Mouse (Mus musculus): ENCODE measurements at regions not wholly inside any gene's neighbourhood (a gene's known extent, or its start where the extent isn't known, plus 50 kb on each side); places are given as distances from the start of the nearest gene placed in this dataset.

DNA sequence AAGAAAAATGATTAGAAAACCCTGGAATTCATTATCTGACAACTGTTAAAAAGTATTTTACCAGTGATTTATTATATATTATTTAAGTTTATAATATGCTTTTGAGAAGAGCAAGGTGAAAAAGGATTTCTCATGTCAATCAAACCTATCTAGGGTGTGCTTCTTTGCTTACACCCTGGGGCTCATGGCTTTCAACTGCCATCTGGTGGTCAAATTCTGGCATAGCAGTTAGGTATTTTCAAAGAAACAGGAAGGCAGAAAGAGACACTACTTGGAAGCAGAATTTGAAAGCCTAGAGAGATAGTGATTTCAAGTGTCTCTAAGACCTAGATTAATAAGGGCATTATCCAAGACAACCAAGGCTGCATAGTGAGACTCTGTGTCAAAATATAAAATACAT lies 167.8 kb upstream of the Amot start:
- peak in 1 of 2 experiments; percentile 12 for DNase-seq (ENCODE audit: low spot score in 2 of 2)

DNA sequence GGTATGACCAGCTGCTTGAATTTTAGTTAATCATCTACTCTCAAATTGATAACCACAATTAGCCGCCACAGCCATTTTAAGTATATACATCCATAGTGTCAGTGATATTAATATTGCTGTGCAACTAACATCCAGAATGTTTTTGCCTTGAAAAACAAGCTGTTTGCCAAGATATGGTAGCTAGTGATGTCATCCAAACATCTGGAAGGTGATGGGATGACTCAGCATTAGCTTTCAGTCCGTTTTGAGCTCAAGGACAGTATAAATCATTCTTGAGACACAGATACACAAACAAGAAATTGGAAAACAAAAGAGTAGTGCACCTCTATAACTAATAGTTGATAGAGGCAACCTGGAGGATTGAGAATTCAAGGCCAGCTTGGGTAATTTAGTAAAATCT lies 146.7 kb upstream of the Amot start:
- no peak for DNase-seq (ENCODE audit: low spot score in 2 of 2)

DNA sequence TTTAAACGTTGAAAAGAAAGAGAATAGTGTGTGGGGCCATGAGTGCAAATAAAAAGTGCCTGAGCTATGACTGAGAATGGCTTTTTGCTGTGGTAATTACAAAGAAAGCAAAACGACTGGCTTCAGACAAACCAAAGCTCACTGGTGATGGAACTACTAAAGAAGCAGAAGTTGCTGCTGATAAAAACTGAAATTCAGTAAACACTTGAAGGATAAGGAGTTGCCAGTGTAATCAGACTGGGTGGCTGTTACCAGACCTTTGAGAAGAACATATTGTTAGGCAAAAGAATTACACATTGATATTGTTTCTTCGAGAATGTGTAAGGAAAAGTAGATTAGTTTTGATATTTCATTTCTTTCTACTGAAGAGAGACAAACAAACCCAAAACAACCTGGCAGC lies 114.7 kb upstream of the Amot start:
- no peak for DNase-seq (ENCODE audit: low spot score in 2 of 2)

DNA sequence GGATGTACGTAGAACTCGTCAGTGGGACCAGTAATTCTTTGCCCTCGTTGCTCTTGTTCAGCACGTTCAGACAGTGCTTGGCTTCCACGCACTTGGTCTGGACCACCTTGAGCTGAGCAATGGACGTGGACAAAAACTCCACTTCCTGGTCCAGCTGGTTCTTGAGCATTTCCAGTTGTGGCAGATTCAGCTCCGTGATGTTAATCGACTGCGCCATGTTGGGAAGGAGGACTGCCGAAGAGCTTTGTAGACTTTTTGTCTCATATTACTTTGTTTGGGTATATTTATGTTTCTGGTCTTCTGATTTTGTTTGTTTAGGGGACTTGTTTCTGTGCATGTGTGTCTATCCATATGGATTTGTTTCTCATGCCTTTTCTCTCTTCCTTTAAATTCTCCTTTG lies 97.1 kb upstream of the Amot start:
- no peak for DNase-seq (ENCODE audit: low spot score in 2 of 2)

DNA sequence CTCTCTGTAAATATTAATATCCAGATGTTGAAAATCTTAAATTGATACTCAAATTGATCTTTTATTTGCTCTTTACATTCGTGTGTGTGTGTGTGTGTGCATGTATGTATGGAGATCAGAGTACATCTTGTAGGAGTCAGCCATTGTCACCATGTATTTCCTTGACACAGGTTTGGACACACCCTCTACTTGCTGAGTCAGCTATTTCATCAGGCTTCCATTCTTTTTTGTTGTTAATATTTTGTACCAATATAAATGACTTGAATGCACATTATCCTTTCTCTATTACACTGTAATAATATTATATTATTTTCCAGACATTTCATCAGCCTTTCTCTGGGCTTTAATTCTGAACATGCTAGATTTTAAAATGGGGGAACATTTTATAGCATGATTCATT lies 85.8 kb upstream of the Amot start:
- no peak for DNase-seq (ENCODE audit: low spot score in 2 of 2)

DNA sequence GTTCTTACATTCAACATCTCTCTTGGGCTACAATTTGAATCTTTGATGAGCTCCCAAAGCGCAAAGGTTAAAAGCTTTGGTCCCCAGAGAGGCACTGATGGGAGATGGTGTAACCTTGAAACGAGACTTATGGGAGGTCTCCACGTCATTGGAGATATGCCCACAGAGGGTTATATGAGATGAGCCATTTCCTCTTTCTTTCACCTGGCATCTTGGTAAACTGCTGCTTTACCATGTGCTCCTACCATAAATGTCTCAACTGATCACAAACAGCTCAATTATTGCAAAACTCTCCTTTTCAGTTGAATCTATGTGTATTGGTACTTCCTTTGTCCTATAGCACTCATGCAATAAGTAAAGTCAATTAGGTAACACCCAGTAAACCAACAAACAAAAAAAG lies 62.5 kb upstream of the Amot start:
- DNase-seq (ENCODE audit: low spot score in 2 of 2): no peak

DNA sequence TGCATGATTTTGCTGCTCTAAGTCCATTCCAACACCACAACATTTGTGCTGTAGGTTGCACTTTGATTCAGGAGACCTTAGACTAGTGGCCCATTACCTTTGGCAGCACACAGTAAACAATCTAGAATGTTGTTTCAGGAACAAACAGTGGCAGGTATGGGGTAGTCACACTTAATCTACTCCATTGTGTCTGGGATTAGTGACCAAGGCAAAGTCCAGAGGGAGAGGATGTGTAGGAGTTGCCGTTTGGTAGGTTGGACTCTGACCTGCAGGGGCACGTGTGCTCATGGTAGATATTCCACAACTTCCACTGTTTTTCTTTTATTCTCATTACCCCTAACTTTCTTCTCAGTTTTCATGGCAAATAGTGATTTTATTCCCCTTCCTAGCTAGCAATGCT lies 62.1 kb upstream of the Amot start:
- no peak for DNase-seq (ENCODE audit: low spot score in 2 of 2)

DNA sequence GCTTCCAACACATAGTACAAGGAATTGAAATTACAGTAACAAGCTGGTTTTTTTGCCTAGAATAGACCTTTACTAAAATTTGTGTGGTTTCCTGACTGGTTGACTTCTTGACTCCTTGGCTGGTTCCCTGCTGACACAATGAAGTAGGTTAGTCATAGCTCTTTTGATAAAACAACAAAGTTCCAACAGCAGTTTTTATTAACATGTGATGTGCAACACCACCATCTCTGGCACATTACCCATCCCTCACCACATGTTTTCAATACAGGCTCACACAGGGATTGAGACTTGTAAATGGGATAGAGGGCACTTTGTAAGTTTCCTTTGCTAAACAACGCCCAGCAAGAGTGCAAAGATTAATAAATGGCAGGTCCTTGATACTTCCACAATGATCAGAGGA lies 53.9 kb upstream of the Amot start:
- DNase-seq (ENCODE audit: low spot score in 2 of 2): no peak
